Mouse (Mus musculus) heart, embryonic 14.5 days (tissue): ENCODE results near the gene Gm42517. TPM values are rescaled to one million over a fixed set of nuclear protein-coding genes. Genes with fewer than 3 reads are reported as not detected.

Experiments
- ATAC-seq: fragments of 200-750 bp; cut with Nextera tagmentation; 2 replicates; pipeline ENCODE4 v1.8.0; 2017; ENCODE audit warnings: low read depth, moderate TSS enrichment; ENCODE audit not compliant: insufficient number of reproducible peaks, insufficient read depth, low FRiP score
- H3K27ac ChIP-seq, 2 experiments: fragments of 200-500 bp in 1 of 2; fragments of 300-500 bp in 1 of 2; sonication (generic) in 1 of 2; replicated peaks in 1 of 2; 2 replicates each; pipeline ENCODE4 v1.5.1; 2012 to 2014; ENCODE audit warnings: low read depth in 2 of 2, low read length in 2 of 2, control low read depth in 1 of 2, mild to moderate bottlenecking in 1 of 2, mixed read lengths in 1 of 2; ENCODE audit not compliant: control insufficient read depth in 1 of 2, insufficient read depth in 1 of 2
- H3K27me3 ChIP-seq: fragments of 300-500 bp; sonication (generic); 2 replicates; pipeline ENCODE4 v1.6.1; 2014; ENCODE audit warnings: mild to moderate bottlenecking, low read length, control low read depth; ENCODE audit not compliant: control insufficient read depth, insufficient read depth
- H3K36me3 ChIP-seq: fragments of 300-500 bp; sonication (generic); 2 replicates; pipeline ENCODE4 v1.6.1; 2014; ENCODE audit warnings: mild to moderate bottlenecking, control low read depth, low read length, mixed read lengths; ENCODE audit not compliant: control insufficient read depth, insufficient read depth
- H3K4me1 ChIP-seq, 2 experiments: fragments of 200-500 bp in 1 of 2; fragments of 300-500 bp in 1 of 2; sonication (generic) in 1 of 2; 2 replicates each; pipeline ENCODE4 v1.6.1; 2012 to 2014; ENCODE audit warnings: low read length in 2 of 2, control low read depth in 1 of 2, mixed read lengths in 1 of 2; ENCODE audit not compliant: control insufficient read depth in 2 of 2, insufficient read depth in 2 of 2
- H3K4me2 ChIP-seq: fragments of 300-500 bp; sonication (generic); 2 replicates; pipeline ENCODE4 v1.6.1; 2014; ENCODE audit warnings: mild to moderate bottlenecking, low read length
- H3K4me3 ChIP-seq, 2 experiments: fragments of 200-500 bp in 1 of 2; fragments of 300-500 bp in 1 of 2; sonication (generic) in 1 of 2; 2 replicates each; pipeline ENCODE4 v1.5.1; 2012 to 2014; ENCODE audit warnings: low read length in 2 of 2, mild to moderate bottlenecking in 2 of 2, control low read depth in 1 of 2, low read depth in 1 of 2, moderate library complexity in 1 of 2; ENCODE audit not compliant: control insufficient read depth in 1 of 2, insufficient read depth in 1 of 2
- H3K9ac ChIP-seq: fragments of 300-500 bp; sonication (generic); 2 replicates; pipeline ENCODE4 v1.6.1; 2014; ENCODE audit warnings: mild to moderate bottlenecking, low read length
- H3K9me3 ChIP-seq: fragments of 300-500 bp; sonication (generic); 2 replicates; pipeline ENCODE4 v1.6.1; 2016; ENCODE audit warnings: low read length, control low read depth; ENCODE audit not compliant: control insufficient read depth
- whole genome bisulfite sequencing: fragments of 180-500 bp; shearing (Covaris S2); extraction: QIAGEN DNeasy Blood & Tissue Kit; methylation state at CpG from one replicate; pipeline ENCODE4 v1.1.7; 2014; 5-methylcytosine and 5-hydroxymethylcytosine counted together
- polyA plus RNA-seq: library from polyadenylated mRNA; unstranded; fragments of >200 nt; fragmentation: Nextera tagmentation; extraction: Ambion mirVana; gene quantifications from 2 replicates; pipeline ENCODE4 v1.2.1, GENCODE M21; 2014

Gene Gm42517
- polyA plus RNA-seq, 1 experiment from 2014 or later = 0.11 TPM

DNA sequence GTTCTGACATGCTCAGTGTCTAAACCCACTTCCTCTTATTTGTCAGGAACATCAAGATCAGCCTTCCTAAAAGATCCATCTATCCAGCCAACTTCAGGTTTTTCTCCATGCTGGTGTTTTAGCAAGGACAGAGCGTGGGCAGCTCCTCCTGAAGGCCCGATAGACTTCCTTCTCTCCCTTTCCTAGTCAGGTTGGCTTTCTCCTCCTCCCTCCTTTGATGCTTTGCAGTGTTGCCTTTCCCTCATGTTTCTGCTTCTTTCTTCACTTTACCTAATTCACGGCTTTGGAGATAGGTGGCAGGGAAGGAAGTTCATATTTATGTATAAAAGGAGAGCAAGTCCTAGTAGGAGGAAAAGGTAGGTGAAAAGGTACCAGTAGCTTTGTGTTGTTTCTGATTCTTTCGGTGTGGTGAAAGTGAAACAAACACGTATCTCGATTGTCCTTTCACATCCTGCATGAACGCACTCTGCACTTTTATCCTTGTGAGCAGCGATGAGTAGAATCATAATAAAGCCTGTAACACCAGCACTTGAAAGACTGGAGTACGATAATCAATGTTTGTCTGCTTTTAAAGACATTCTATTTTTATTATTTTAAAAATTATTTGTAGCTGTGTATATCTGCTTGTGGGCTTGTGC is 18.1 kb downstream of the Gm42517 start:
- Histone ChIP-seq H3K4me3 (no peak overlapping the region), H3K27me3 (no peaks in the 10 kb centered on the region), H3K4me1 (no peaks in the 10 kb centered on the region), H3K36me3 (peaks cover 29% of the 10 kb centered on the region), H3K9ac (no peak overlapping the region), H3K4me2 (no peak overlapping the region), H3K27ac (no peak overlapping the region), H3K9me3 (no peaks in the 10 kb centered on the region; the same call in 1 of the 2 replicates)
- WGBS = 93% methylated on average over 9 of the region's 9 CpGs
- no peak for ATAC-seq

DNA sequence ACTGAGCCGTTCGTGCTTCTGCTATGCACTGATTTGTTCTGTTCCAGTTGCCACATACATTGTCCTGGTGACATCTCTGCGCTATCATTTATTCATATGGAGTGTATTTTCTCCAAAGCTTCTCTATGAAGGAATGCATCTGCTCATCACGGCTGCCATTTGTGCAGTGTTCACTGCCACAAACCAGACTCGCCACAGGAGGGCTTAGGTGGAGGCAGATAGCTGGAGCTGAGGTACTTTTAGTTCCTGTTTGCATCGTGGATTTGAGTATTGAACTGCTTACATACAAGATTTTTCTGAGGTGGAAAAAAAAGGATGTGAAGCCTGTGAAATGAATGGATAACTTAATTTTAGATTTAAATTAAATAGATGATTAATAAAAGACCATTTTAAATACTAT is 19.9 kb downstream of the Gm42517 start:
- no peak for ATAC-seq
- Histone ChIP-seq H3K9me3 (no peaks in the 10 kb centered on the region; the same call in 1 of the 2 replicates), H3K4me1 (no peaks in the 10 kb centered on the region), H3K27me3 (no peaks in the 10 kb centered on the region), H3K27ac (no peak overlapping the region), H3K9ac (no peak overlapping the region), H3K4me2 (no peak overlapping the region), H3K36me3 (peaks cover 40% of the 10 kb centered on the region), H3K4me3 (no peak overlapping the region)
- WGBS = 75% methylated on average over 6 of the region's 6 CpGs

DNA sequence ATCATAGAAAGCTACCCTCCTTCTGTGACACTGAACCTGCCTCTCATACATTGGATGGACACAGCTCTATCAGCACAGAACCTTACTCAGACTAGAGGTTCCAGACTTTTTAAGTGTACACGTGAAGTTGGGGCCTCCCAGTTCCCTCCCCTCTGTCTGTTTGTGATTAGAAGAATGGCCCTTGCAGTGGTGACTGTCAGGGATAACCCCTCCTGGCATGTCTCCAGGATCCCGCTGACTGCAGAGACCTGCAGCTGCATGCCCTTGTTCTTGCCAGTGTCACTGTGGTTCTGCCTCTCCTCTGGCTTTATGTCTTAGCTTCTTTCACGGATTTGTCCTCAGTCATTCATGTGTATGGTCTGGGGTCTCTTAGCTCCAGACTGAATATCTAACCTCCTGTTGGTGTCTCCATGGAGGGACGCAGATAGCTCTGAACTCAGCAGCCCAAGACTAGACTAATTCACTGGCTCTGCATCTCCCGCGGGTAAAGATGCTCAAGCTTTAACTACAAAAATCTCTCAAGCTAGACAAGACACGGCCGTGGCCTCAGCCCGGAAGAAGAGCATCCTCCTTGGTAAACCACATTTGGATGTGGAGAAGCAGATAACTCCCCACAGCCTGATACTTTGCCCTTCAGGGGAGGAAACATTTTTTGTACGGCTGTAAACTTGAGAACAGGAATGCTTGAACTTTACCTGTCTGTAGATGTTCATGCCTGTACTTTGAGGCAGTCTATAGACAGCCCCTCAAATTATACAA is 22.2 kb downstream of the Gm42517 start:
- no peak for ATAC-seq
- Histone ChIP-seq H3K4me3 (no peak overlapping the region), H3K27me3 (no peaks in the 10 kb centered on the region), H3K4me2 (no peak overlapping the region), H3K9me3 (no peaks in the 10 kb centered on the region), H3K4me1 (no peaks in the 10 kb centered on the region), H3K9ac (no peak overlapping the region), H3K36me3 (peaks cover 45% of the 10 kb centered on the region), H3K27ac (no peak overlapping the region)
- WGBS = 78% methylated on average over 10 of the region's 10 CpGs

DNA sequence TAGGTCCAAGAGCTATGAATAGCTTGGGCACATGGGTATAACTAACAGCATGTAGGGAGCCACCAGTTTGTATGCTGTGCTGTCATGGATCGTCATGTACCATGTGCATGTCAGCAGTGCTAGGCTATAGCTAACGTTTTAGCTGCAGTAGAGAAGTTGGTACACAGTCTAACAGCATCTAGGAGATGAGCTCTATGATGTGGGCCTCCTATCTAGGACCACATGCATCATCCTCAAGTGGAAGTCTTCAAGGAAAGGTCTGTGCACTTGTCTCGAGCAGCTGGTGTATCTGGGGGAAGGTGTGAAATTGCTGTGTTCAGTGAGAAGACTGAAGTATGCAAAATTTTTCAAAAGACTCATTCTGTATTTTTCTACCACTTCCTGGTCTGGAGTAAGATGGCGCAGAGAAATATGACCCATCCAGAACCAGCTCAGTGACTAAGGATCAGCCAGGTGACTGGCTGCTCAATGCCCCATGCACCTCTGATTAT is 24.0 kb downstream of the Gm42517 start:
- 86% methylated on average over 4 of the region's 4 CpGs for WGBS

DNA sequence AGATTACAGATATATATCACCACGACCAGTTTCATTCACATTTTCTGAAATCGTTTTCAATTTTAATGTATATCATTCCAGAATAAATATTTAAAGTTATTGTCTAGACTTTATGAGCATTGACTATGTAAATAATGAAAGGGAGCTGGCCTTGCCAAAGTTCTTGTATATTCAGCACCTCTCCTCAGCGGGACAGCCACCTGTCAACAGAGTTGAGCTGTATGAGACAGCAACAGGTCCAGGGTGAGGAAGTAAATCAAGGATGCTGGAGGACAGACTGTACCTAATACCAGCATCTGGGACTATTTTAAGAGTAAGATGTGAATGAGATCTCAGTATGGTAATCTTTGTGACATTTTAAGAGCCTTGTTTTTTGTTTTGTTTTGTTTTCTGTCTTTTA is 29.7 kb downstream of the Gm42517 start:
- no peaks in the 10 kb centered on the region for H3K4me1 ChIP-seq
- H3K4me2 ChIP-seq = no peak overlapping the region
- H3K36me3 ChIP-seq = peaks cover 52% of the 10 kb centered on the region
- no peak overlapping the region for H3K27ac ChIP-seq
- no peaks in the 10 kb centered on the region for H3K27me3 ChIP-seq
- 75% methylated on average over 3 of the region's 3 CpGs for WGBS
- no peak overlapping the region for H3K9ac ChIP-seq
- no peaks in the 10 kb centered on the region for H3K9me3 ChIP-seq
- H3K4me3 ChIP-seq = no peak overlapping the region
- ATAC-seq = no peak

More for the DNA sequence above, 24.0 kb downstream of the Gm42517 start:
- no peak overlapping the region for H3K27ac ChIP-seq
- no peaks in the 10 kb centered on the region for H3K27me3 ChIP-seq
- ATAC-seq = no peak
- no peak overlapping the region for H3K9ac ChIP-seq
- H3K4me3 ChIP-seq = no peak overlapping the region
- H3K36me3 ChIP-seq = peaks cover 45% of the 10 kb centered on the region
- no peak overlapping the region for H3K4me2 ChIP-seq
- no peaks in the 10 kb centered on the region for H3K9me3 ChIP-seq
- H3K4me1 ChIP-seq = no peaks in the 10 kb centered on the region

DNA sequence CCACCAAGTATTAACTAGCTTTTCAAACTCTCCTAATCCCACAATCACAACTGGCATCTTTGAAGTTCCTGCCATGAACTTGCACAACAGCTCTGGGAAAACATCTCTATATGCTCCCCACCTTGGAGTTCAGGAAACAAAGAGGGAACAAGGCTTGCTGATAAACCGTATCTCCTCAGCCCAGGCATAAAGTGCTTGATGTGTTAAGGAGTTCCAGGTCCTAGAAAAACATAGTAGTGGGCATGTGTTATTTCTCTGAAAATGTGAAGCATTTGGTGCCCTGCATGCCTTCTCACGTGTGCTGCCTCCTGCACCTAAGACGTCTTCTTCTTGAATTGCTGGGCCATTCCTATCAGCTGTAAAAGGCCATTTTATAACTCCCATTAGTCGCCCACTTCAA is 30.3 kb downstream of the Gm42517 start:
- 54% methylated on average over 4 of the region's 4 CpGs for WGBS
- no peak overlapping the region for H3K9ac ChIP-seq
- H3K4me3 ChIP-seq = no peak overlapping the region
- no peaks in the 10 kb centered on the region for H3K27me3 ChIP-seq
- H3K9me3 ChIP-seq = no peaks in the 10 kb centered on the region
- H3K27ac ChIP-seq = no peak overlapping the region
- H3K4me2 ChIP-seq = no peak overlapping the region
- H3K36me3 ChIP-seq = peaks cover 56% of the 10 kb centered on the region
- no peak for ATAC-seq
- H3K4me1 ChIP-seq = no peaks in the 10 kb centered on the region

DNA sequence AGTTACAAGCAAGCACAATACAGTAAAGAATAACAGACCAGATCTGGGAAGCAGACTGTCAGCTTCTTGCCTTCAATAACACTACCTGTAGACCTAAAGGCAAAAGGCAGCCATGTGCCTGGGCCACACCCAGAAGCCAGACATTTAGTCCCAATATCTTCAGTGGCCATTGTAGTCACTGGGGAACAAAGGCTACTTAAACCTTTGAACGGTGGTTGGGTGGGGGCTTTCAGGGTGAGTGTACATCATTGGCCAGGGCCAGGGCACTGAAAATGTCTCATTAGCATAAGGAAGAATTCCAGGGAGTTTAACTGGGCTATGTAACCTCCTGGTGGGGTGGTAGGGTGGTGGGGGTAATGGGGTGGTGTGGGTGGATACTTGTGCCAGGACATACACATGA is 36.7 kb downstream of the Gm42517 start:
- ATAC-seq = no peak
- Histone ChIP-seq H3K4me3 (no peak overlapping the region), H3K9ac (no peak overlapping the region), H3K9me3 (no peaks in the 10 kb centered on the region), H3K27me3 (no peaks in the 10 kb centered on the region), H3K4me2 (no peak overlapping the region), H3K36me3 (peaks cover 71% of the 10 kb centered on the region), H3K27ac (no peak overlapping the region), H3K4me1 (no peaks in the 10 kb centered on the region)
- 91% methylated on average over 1 of the region's 1 CpGs for WGBS
